Mouse (Mus musculus) layer of hippocampus, postnatal 25 days (tissue): ENCODE measurements around the gene Myzap. TPM values are rescaled to one million over a fixed set of nuclear protein-coding genes. Genes with fewer than 3 reads are reported as not detected.
"Not testable (repeated sequence)": the region's sequence is repeated elsewhere in the genome, so short reads cannot be mapped to it uniquely, and the experiment has no call there.

Experiments used
- DNase-seq, 2 experiments: peaks; one replicate each; pipeline ENCODE4 v3.0.0; 2022; ENCODE audit warnings: mixed read lengths in 2 of 2, low spot score in 1 of 2; ENCODE audit errors: extremely low spot score in 1 of 2
- total RNA-seq, 2 experiments: library from RNA; stranded (reverse); gene quantifications; 2 replicates each; pipeline ENCODE4 v1.2.3; 2021

Gene Myzap
- total RNA-seq, 2 experiments from 2014 or later = 0.77 to 1.1 TPM

DNA sequence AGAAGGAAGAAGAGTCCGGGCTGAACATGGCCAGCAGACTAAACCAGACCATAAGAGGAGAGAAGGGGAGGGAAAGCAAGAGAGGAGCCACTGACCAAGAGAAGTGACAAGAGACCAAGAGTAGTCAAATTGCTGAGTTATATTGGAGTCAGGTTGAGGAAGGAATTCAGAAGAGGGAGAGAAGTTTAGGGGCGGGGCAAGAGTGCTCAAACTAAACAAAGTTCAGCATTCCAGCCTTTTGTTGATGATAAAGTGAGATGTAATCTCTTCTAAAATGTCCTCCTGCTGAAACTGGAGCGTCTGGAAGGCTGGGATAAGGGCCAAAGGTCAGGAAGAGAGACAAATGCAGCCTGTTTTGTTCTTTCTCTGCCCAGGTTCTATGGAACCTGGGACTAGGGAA, 102.1 kb downstream of the Myzap start:
- DNase-seq = no peak

DNA sequence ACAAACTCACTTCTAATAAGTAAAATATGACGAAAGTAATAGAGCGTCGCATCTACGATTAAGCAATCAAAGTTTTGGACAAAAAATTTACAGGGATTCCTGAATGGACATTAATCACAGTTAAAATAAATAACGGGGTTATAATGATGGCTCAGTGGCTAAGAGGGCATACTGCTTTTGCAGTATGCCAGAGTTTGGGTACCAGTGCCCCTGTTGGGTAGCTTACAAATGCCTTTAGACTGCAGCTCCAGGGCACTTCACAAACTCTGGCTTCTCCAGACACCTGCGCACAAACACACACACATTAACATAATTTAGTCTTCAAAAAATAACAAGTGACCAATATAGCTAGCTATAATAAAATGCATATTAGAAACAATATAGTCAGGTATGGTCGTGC, 106.0 kb downstream of the Myzap start:
- DNase-seq = no peak

DNA sequence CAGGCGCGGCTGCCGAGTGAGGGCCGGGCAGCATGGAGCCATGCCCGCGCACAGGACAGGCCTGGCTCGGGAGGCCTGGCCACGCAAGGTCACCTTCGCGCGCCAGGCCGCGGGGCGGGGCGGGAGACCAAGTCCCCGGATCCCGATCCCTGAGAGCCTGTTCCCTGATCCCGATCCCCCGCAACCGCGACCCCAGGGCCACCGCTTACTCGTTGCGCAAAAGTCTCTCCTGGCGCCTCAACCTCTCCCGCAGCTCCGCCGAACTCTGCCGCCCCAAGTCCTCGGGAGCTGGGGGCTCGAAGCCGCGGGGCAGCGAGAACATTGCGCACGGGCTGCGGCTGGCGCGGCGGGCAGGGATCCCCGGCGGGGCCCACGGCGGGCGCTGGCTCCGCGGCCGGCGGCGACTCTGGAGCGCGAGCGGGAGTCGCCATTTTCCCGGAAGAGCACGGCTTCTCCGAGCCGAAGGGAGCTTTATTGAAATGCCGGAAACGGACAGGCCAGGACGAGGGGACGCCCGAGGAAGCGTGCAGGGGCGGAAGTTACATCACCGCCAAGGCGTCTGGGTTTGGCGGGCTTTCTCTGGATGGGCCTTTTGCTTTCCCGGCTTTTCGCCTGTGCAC, 106.6 kb downstream of the Myzap start, which contains the start of gene Polr2m:
TSS of gene Polr2m (minus strand) at position 461 of the 620 bp plus-strand sequence.
- DNase-seq = peak; percentile 89 to 95

DNA sequence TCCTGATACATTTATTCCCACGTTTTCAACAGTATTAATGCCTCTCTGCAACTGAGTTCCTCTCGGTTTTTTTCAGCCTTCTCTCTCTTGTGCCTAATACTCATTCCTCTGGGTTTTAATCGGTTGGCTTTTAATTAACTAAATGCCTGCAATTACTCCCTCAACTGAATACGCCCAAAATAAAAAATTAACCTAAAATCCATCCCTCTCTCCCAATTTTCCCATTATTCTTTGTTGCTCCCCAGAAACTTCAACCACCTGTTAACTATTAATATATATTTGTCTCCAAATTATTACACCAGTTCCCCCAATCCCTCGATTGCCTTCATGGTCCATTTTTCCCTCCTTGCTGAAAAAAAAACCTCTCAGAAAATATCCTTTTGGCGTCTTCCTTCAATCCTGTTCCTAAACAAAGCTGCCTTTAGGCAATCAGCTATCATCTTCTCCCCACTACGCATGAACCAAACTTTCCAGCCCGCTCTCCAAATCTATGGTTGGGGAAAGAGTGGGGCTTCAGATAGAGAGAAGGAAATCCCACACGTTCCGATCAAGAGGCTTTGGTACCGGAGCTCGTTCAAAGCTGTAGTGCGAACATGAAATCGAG, 107.2 kb downstream of the Myzap start:
- DNase-seq = no peak

DNA sequence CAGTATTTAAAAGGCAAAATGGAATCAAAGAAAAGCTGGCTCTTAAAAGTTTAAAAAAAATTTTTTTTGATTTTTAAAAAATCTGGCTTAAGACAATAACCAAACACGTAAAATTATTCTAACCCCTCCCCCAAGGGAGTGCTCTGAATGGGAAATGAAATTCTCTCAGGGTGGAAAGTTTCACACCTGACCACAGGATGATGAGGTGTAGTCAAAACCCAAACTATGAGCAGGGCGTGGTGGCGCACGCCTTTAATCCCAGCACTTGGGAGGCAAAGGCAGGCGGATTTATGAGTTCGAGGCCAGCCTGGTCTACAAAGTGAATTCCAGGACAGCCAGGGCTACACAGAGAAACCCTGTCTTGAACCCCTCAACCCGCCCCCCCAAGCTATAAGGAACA, 108.3 kb downstream of the Myzap start:
- not testable (repeated sequence) for DNase-seq

DNA sequence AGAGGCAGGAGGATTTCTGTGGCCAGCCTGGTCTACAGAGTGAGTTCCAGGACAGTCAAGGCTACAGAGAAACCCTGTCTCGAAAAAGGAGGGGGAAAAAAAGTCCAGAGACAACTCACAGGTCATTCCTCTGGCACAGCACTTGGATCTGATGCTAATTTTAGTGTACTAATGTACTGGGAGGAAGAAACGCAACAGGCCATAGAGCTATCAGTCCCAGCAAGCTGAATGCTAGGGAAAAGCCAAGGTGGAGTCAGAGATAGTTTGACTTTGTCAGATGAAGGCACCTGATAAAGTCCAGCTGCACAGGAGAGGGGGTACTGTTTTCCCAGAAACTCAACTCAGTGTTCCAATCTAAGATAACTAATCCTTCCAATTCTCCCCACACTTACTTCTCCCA, 111.9 kb downstream of the Myzap start:
- no peak for DNase-seq

DNA sequence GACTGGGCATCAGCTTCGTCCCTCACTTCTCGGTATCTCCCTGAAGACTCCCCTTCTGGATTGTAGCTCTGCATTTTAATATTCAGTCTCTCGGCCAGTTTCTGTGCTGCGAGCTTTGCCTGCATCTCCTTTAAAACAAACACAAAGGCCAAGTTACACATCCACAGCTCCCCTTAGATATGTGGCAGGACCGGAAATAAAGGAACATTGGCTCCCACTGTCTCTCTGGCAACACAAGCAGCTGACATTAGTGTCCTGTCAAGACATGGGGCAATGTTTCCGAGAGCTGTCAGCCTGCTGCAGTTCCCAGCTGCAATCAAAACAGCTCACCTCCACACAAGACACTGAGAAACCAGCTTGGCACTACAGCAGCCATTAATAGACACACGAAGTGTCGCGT, 112.7 kb downstream of the Myzap start:
- DNase-seq = no peak

GRCm38 (mm10) chr9:71478596-71478995, 113.6 kb downstream of the Myzap start:
- DNase-seq = no peak

- DNase-seq = no peak
Measured at GRCm38 (mm10) chr9:71476601-71477000, 115.6 kb downstream of the Myzap start.

DNA sequence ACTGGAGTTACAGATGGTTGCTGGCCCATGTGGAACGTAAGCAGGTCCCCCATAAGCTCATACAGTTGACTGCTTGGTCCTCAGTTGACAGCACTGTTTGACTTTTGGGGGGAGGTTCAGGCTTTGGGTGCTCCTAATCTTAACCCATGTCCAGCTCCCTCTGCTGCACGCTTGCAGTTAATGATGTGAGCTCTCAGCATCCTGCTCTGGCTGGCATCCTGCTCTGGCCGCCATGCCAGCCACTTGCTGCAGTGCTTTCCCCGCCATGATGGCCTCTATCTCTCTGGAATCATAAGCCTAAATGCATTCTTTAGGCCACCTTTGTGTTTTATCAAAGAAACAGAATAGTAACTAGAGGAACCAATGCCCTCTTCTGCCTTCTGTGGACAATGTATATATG, 116.6 kb downstream of the Myzap start:
- DNase-seq = no peak

DNA sequence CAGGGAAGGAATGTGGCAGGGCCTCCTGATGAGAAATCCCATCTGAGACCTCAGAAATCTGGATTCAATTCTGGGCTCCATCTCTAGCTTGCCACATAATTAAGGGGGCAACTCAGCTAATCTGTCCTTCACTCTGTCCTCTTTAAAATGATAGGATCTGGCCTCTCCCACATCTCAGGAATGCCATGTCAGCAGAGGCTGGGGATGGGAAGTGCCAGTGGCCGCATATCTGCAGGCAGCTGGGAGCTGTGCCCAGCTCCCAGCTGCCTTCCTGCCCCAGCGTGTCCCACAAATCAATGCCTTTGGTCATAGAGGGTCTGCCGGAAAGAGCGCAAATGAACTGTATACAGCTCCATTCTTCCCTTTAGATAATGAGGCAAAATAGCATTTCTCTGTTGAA, 124.7 kb downstream of the Myzap start:
- DNase-seq = no peak

DNA sequence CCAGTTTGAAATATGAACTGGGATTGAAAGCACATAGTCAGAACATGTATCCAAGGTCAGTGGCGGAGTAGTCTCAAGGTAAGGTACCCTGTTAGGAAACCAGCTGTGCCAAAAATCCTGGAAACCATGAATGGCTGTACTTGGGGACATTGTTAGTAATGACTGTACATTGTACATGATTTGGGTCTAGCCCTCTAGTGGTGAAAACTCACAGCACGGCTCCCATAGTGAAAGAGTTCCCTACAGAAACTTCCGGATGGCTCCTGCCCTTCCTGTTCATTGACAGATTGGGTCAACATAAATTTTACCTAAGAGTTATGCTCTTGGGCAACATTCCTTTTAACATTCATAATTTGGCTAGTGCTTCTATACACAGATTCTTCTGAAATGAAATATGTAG, 126.0 kb downstream of the Myzap start:
- peak in 1 of 2 experiments; percentile 43 for DNase-seq

DNA sequence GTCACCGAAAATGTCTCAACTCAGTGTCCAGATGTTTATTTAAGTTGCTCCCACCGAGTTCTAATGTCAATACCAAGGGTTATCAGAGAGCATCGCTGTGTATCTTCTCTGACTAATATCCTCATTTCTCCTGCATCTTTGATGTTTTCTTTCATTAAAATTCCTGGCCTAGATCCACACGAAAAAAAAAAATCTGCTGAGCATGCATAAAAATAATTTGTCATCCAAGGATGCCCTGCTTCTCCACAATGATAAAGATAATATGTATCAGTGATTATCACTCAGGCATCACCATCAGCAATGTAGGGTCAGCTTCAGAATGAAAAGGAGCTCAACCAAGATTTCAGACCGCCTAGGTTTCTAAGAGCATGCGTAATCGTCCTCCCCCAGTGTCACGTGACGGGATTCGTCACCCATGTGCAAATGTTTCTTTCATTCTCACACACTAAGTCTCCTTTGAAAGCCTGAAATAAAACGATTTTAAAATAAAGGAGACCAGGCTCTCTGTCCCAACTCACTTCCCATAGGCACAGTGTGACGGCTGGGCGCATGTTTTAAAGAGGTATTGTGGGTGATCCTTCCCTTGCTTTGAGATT, 129.0 kb downstream of the Myzap start:
- no peak for DNase-seq

DNA sequence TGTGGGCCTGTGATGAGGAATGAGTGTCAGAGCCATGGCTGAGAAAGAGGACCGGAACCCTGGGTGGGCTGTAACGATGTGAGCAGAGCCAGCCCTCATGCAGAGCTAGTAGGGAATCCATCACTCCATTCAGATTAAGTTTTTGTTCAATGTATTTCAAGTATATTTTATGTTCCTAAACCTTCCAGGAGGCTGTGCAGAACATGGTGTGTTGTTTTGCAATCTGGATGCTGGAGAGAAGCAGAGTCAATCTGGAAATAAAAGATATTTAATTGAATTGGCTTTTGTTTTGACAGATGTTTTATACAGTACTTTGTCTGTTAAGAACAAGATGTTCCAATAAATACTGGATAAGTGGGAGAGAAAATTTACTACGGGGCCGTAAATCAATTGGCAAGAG, 135.4 kb downstream of the Myzap start:
- no peak for DNase-seq

Other genes with a start within 250 kb of the Myzap start
- 100 to 1,000 TPM; 148 to 165 TPM for gene Polr2m, start 106.4 kb downstream of the Myzap start, total RNA-seq
- gene Cgnl1, start 179.2 kb upstream of the Myzap start, total RNA-seq = 1 to 10 TPM; 6.0 to 7.7 TPM